Mouse (Mus musculus) splenic B cell, adult 2 months (primary cell): Measurements from ENCODE around the gene Gm20388.

Source experiments
- DNase-seq: peaks from one replicate; pipeline ENCODE4 v3.0.0-alpha.2; 2011; ENCODE audit warnings: low read depth, low spot score
- H3K27me3 ChIP-seq: 2 replicates; pipeline ENCODE4 v1.6.1; 2012; ENCODE audit warnings: mild to moderate bottlenecking, low read length, moderate library complexity, mixed read lengths; ENCODE audit not compliant: control insufficient read depth, poor library complexity, insufficient read depth, severe bottlenecking
- H3K36me3 ChIP-seq: 2 replicates; pipeline ENCODE4 v1.6.1; 2012; ENCODE audit warnings: mild to moderate bottlenecking, low read length, moderate library complexity, mixed read lengths; ENCODE audit not compliant: control insufficient read depth, poor library complexity, insufficient read depth, severe bottlenecking

Gm20388 gene

GRCm38 (mm10) chr8:124137261-124137660 is 4226.6 kb downstream of the Gm20388 start:
- DNase-seq = no peak
- H3K36me3 ChIP-seq = no peaks in the 10 kb centered on the region

GRCm38 (mm10) chr8:124140211-124140790 is 4229.7 kb downstream of the Gm20388 start:
- DNase-seq = no peak
- no peaks in the 10 kb centered on the region for H3K27me3 ChIP-seq
- H3K36me3 ChIP-seq = no peaks in the 10 kb centered on the region

More at GRCm38 (mm10) chr8:124137261-124137660, 4226.6 kb downstream of the Gm20388 start:
- no peaks in the 10 kb centered on the region for H3K27me3 ChIP-seq

GRCm38 (mm10) chr8:124140868-124141431 is 4230.3 kb downstream of the Gm20388 start:
- DNase-seq = no peak
- Histone ChIP-seq H3K36me3 (no peaks in the 10 kb centered on the region), H3K27me3 (no peaks in the 10 kb centered on the region)

GRCm38 (mm10) chr8:124141681-124142391 is 4231.2 kb downstream of the Gm20388 start:
- DNase-seq = no peak
- no peaks in the 10 kb centered on the region for H3K36me3 ChIP-seq

GRCm38 (mm10) chr8:124143003-124143402 is 4232.4 kb downstream of the Gm20388 start:
- H3K36me3 ChIP-seq = no peaks in the 10 kb centered on the region
- DNase-seq = no peak
- no peaks in the 10 kb centered on the region for H3K27me3 ChIP-seq

More at GRCm38 (mm10) chr8:124141681-124142391, 4231.2 kb downstream of the Gm20388 start:
- no peaks in the 10 kb centered on the region for H3K27me3 ChIP-seq

- DNase-seq = no peak
- H3K36me3 ChIP-seq = no peaks in the 10 kb centered on the region
- no peaks in the 10 kb centered on the region for H3K27me3 ChIP-seq
Observed at GRCm38 (mm10) chr8:124143871-124144618, 4233.4 kb downstream of the Gm20388 start.

GRCm38 (mm10) chr8:124144619-124144980 is 4234.0 kb downstream of the Gm20388 start:
- no peak for DNase-seq
- H3K36me3 ChIP-seq = no peaks in the 10 kb centered on the region

GRCm38 (mm10) chr8:124146286-124146685 is 4235.6 kb downstream of the Gm20388 start:
- Histone ChIP-seq H3K36me3 (no peaks in the 10 kb centered on the region), H3K27me3 (no peaks in the 10 kb centered on the region)
- no peak for DNase-seq

More at GRCm38 (mm10) chr8:124144619-124144980, 4234.0 kb downstream of the Gm20388 start:
- no peaks in the 10 kb centered on the region for H3K27me3 ChIP-seq

- Histone ChIP-seq H3K36me3 (no peaks in the 10 kb centered on the region), H3K27me3 (no peaks in the 10 kb centered on the region)
- no peak for DNase-seq
Observed at GRCm38 (mm10) chr8:124150009-124150408, 4239.4 kb downstream of the Gm20388 start.

GRCm38 (mm10) chr8:124150536-124150935 is 4239.9 kb downstream of the Gm20388 start:
- no peaks in the 10 kb centered on the region for H3K36me3 ChIP-seq
- DNase-seq = no peak
- H3K27me3 ChIP-seq = no peaks in the 10 kb centered on the region

GRCm38 (mm10) chr8:124151881-124152280 is 4241.2 kb downstream of the Gm20388 start:
- no peak for DNase-seq
- Histone ChIP-seq H3K27me3 (no peaks in the 10 kb centered on the region), H3K36me3 (no peaks in the 10 kb centered on the region)

GRCm38 (mm10) chr8:124152771-124153170 is 4242.1 kb downstream of the Gm20388 start:
- Histone ChIP-seq H3K27me3 (no peaks in the 10 kb centered on the region), H3K36me3 (no peaks in the 10 kb centered on the region)
- no peak for DNase-seq

GRCm38 (mm10) chr8:124156324-124156723 is 4245.7 kb downstream of the Gm20388 start:
- Histone ChIP-seq H3K27me3 (no peaks in the 10 kb centered on the region), H3K36me3 (no peaks in the 10 kb centered on the region)
- no peak for DNase-seq

GRCm38 (mm10) chr8:124161683-124162082 is 4251.0 kb downstream of the Gm20388 start:
- DNase-seq = no peak
- no peaks in the 10 kb centered on the region for H3K27me3 ChIP-seq
- H3K36me3 ChIP-seq = no peaks in the 10 kb centered on the region

GRCm38 (mm10) chr8:124163258-124163657 is 4252.6 kb downstream of the Gm20388 start:
- no peaks in the 10 kb centered on the region for H3K27me3 ChIP-seq

More at GRCm38 (mm10) chr8:124163258-124163657, 4252.6 kb downstream of the Gm20388 start:
- DNase-seq = no peak
- no peaks in the 10 kb centered on the region for H3K36me3 ChIP-seq
